Mouse (Mus musculus) stomach, embryonic 16.5 days (tissue): ENCODE results near the gene Ptpn14. TPM values are rescaled to one million over a fixed set of nuclear protein-coding genes. Genes with fewer than 3 reads are reported as not detected.

Experiments
- ATAC-seq: fragments of 200-750 bp; cut with Nextera tagmentation; 2 replicates; pipeline ENCODE4 v1.8.0; 2017; ENCODE audit warnings: moderate number of reproducible peaks, moderate TSS enrichment; ENCODE audit not compliant: insufficient read depth, low FRiP score
- H3K27ac ChIP-seq: fragments of 300-500 bp; sonication (generic); 2 replicates; pipeline ENCODE4 v1.5.1; 2014; ENCODE audit warnings: low read length
- H3K27me3 ChIP-seq: fragments of 300-500 bp; sonication (generic); 2 replicates; pipeline ENCODE4 v1.6.1; 2014; ENCODE audit warnings: low read length, control low read depth, mixed read lengths; ENCODE audit not compliant: control insufficient read depth, insufficient read depth
- H3K36me3 ChIP-seq: fragments of 300-500 bp; sonication (generic); 2 replicates; pipeline ENCODE4 v1.6.1; 2014; ENCODE audit warnings: low read length; ENCODE audit not compliant: control insufficient read depth, insufficient read depth
- H3K4me1 ChIP-seq: fragments of 300-500 bp; sonication (generic); 2 replicates; pipeline ENCODE4 v1.6.1; 2014; ENCODE audit warnings: low read length, control low read depth, mixed read lengths; ENCODE audit not compliant: control insufficient read depth, insufficient read depth
- H3K4me2 ChIP-seq: fragments of 300-500 bp; sonication (generic); 2 replicates; pipeline ENCODE4 v1.6.1; 2014; ENCODE audit warnings: low read depth, low read length, mixed read lengths
- H3K4me3 ChIP-seq: fragments of 300-500 bp; sonication (generic); replicated peaks from 2 replicates; pipeline ENCODE4 v1.5.1; 2014; ENCODE audit warnings: mild to moderate bottlenecking, low read length
- H3K9ac ChIP-seq: fragments of 300-500 bp; sonication (generic); 2 replicates; pipeline ENCODE4 v1.6.1; 2014; ENCODE audit warnings: low read length
- H3K9me3 ChIP-seq: fragments of 300-500 bp; sonication (generic); replicated peaks from 2 replicates; pipeline ENCODE4 v1.6.1; 2016; ENCODE audit warnings: low read length, control low read depth; ENCODE audit not compliant: control insufficient read depth
- WGBS: fragments of 180-500 bp; shearing (Covaris S2); extraction: QIAGEN DNeasy Blood & Tissue Kit; methylation state at CpG from one replicate; pipeline ENCODE4 v1.1.7; 2014; 5-methylcytosine and 5-hydroxymethylcytosine counted together
- polyA plus RNA-seq: library from polyadenylated mRNA; unstranded; fragments of >200 nt; fragmentation: Nextera tagmentation; extraction: Ambion mirVana; gene quantifications from 2 replicates; pipeline ENCODE4 v1.2.1, GENCODE M21; 2015

The Ptpn14 gene
- polyA plus RNA-seq, 1 experiment from 2014 or later = 8.7 TPM

- H3K4me1 ChIP-seq = peaks cover 31% of the 10 kb centered on the region
- WGBS = 76% methylated on average over 6 of the region's 6 CpGs
These were observed 24.2 kb downstream of the Ptpn14 start for GRCm38 (mm10) chr1:189752245-189752644.

GRCm38 (mm10) chr1:189755072-189755471, 27.0 kb downstream of the Ptpn14 start:
- 59% methylated on average over 8 of the region's 8 CpGs for WGBS
- H3K4me2 ChIP-seq = no peak overlapping the region
- no peak overlapping the region for H3K4me3 ChIP-seq
- no peak for ATAC-seq
- H3K27me3 ChIP-seq = no peaks in the 10 kb centered on the region
- peaks cover 28% of the 10 kb centered on the region for H3K4me1 ChIP-seq
- H3K9ac ChIP-seq = no peak overlapping the region
- peak overlapping the region; percentile 19; the same call in 1 of the 2 replicates for H3K27ac ChIP-seq
- H3K36me3 ChIP-seq = no peaks in the 10 kb centered on the region
- H3K9me3 ChIP-seq = no peaks in the 10 kb centered on the region

More at GRCm38 (mm10) chr1:189752245-189752644, 24.2 kb downstream of the Ptpn14 start:
- no peaks in the 10 kb centered on the region for H3K9me3 ChIP-seq
- no peak overlapping the region for H3K27ac ChIP-seq
- no peak for ATAC-seq
- no peak overlapping the region for H3K4me3 ChIP-seq
- H3K9ac ChIP-seq = no peak overlapping the region
- no peaks in the 10 kb centered on the region for H3K36me3 ChIP-seq
- no peak overlapping the region for H3K4me2 ChIP-seq
- no peaks in the 10 kb centered on the region for H3K27me3 ChIP-seq

GRCm38 (mm10) chr1:189756306-189757053, 28.4 kb downstream of the Ptpn14 start:
- H3K4me1 ChIP-seq = peaks cover 37% of the 10 kb centered on the region
- H3K9me3 ChIP-seq = no peaks in the 10 kb centered on the region
- H3K27ac ChIP-seq = peak overlapping the region; percentile 36; the same call in 1 of the 2 replicates
- peak overlapping the region; percentile 54 for H3K9ac ChIP-seq
- 0 out of 2 replicates have a peak, but pooled peaks have one; percentile 30 for ATAC-seq
- no peak overlapping the region for H3K4me3 ChIP-seq
- H3K27me3 ChIP-seq = no peaks in the 10 kb centered on the region
- 25% methylated on average over 19 of the region's 19 CpGs for WGBS
- H3K36me3 ChIP-seq = no peaks in the 10 kb centered on the region
- peak overlapping the region; percentile 20; the same call in 1 of the 2 replicates for H3K4me2 ChIP-seq

GRCm38 (mm10) chr1:189757054-189757408, 29.0 kb downstream of the Ptpn14 start:
- Histone ChIP-seq H3K27me3 (no peaks in the 10 kb centered on the region), H3K36me3 (no peaks in the 10 kb centered on the region), H3K4me2 (0 out of 2 replicates have a peak overlapping the region, but pooled peaks have one; percentile 20), H3K27ac (0 out of 2 replicates have a peak overlapping the region, but pooled peaks have one; percentile 36), H3K4me3 (no peak overlapping the region), H3K9ac (peak overlapping the region; percentile 54; the same call in 1 of the 2 replicates), H3K4me1 (peaks cover 40% of the 10 kb centered on the region), H3K9me3 (no peaks in the 10 kb centered on the region)
- whole genome bisulfite sequencing = 51% methylated on average over 7 of the region's 7 CpGs
- no peak for ATAC-seq

- Histone ChIP-seq H3K4me2 (peak overlapping the region; percentile 23; the same call in 1 of the 2 replicates), H3K9ac (no peak overlapping the region), H3K36me3 (no peaks in the 10 kb centered on the region), H3K9me3 (no peaks in the 10 kb centered on the region), H3K27me3 (no peaks in the 10 kb centered on the region), H3K4me1 (peaks cover 43% of the 10 kb centered on the region), H3K27ac (peak overlapping the region; percentile 80), H3K4me3 (no peak overlapping the region)
- peak; percentile 93 for ATAC-seq
- 24% methylated on average over 6 of the region's 6 CpGs for WGBS
These were observed 33.5 kb downstream of the Ptpn14 start for GRCm38 (mm10) chr1:189761581-189762021.

GRCm38 (mm10) chr1:189764258-189764657, 36.2 kb downstream of the Ptpn14 start:
- Histone ChIP-seq H3K4me1 (peaks cover 49% of the 10 kb centered on the region), H3K9ac (no peak overlapping the region), H3K36me3 (no peaks in the 10 kb centered on the region), H3K9me3 (no peaks in the 10 kb centered on the region), H3K4me2 (no peak overlapping the region), H3K4me3 (no peak overlapping the region), H3K27me3 (no peaks in the 10 kb centered on the region), H3K27ac (peak overlapping the region; percentile 25)
- ATAC-seq = no peak
- 44% methylated on average over 5 of the region's 5 CpGs for WGBS

GRCm38 (mm10) chr1:189767164-189767563, 39.1 kb downstream of the Ptpn14 start:
- Histone ChIP-seq H3K4me1 (peaks cover 51% of the 10 kb centered on the region), H3K9ac (no peak overlapping the region), H3K27me3 (no peaks in the 10 kb centered on the region), H3K27ac (no peak overlapping the region), H3K9me3 (no peaks in the 10 kb centered on the region), H3K36me3 (no peaks in the 10 kb centered on the region), H3K4me3 (no peak overlapping the region), H3K4me2 (no peak overlapping the region)
- 46% methylated on average over 10 of the region's 10 CpGs for WGBS
- ATAC-seq = no peak

GRCm38 (mm10) chr1:189767910-189768309, 39.8 kb downstream of the Ptpn14 start:
- ATAC-seq = no peak
- H3K27me3 ChIP-seq = no peaks in the 10 kb centered on the region
- no peak overlapping the region for H3K4me2 ChIP-seq
- H3K4me1 ChIP-seq = peaks cover 53% of the 10 kb centered on the region
- no peak overlapping the region for H3K4me3 ChIP-seq
- no peaks in the 10 kb centered on the region for H3K9me3 ChIP-seq
- WGBS = 46% methylated on average over 9 of the region's 9 CpGs
- H3K9ac ChIP-seq = no peak overlapping the region
- H3K36me3 ChIP-seq = no peaks in the 10 kb centered on the region
- no peak overlapping the region for H3K27ac ChIP-seq

GRCm38 (mm10) chr1:189770516-189770915, 42.4 kb downstream of the Ptpn14 start:
- WGBS = 61% methylated on average over 3 of the region's 3 CpGs
- Histone ChIP-seq H3K9me3 (no peaks in the 10 kb centered on the region), H3K36me3 (no peaks in the 10 kb centered on the region), H3K27ac (no peak overlapping the region), H3K4me1 (peaks cover 52% of the 10 kb centered on the region), H3K4me3 (no peak overlapping the region), H3K27me3 (no peaks in the 10 kb centered on the region), H3K9ac (no peak overlapping the region), H3K4me2 (no peak overlapping the region)
- no peak for ATAC-seq
